Mouse (Mus musculus): ENCODE results near the gene Magi2. TPM values are rescaled to one million over a fixed set of nuclear protein-coding genes. Genes with fewer than 3 reads are reported as not detected.

The Magi2 gene
- polyA plus RNA-seq, 1 experiment = 1.6 TPM

- TF ChIP-seq CTCF (IDR thresholded peaks at IDR 0.05; ENCODE audit: borderline replicate concordance, control insufficient read depth, extremely low read depth, insufficient read depth, low read length, poor library complexity) (no peak), POLR2A (IDR thresholded peaks at IDR 0.05; ENCODE audit: control insufficient read depth, extremely low read depth, insufficient read depth, low read length, poor library complexity) (no peak)
- H3K27ac ChIP-seq (ENCODE audit: control insufficient read depth, insufficient read depth, low read length) = no peak overlapping the region
- no peaks in the 10 kb centered on the region for H3K27me3 ChIP-seq (ENCODE audit: control insufficient read depth, insufficient read depth, low read length)
- no peak overlapping the region for H3K4me3 ChIP-seq (ENCODE audit: control insufficient read depth, insufficient read depth, low read length)
- no peak for DNase-seq
- H3K36me3 ChIP-seq (ENCODE audit: control insufficient read depth, insufficient read depth, low read length) = no peaks in the 10 kb centered on the region
- H3K4me1 ChIP-seq (replicated peaks; ENCODE audit: control insufficient read depth, insufficient read depth, low read length) = no peaks in the 10 kb centered on the region
- WGBS = 84% methylated on average over 9 of the region's 9 CpGs
These were observed 970.6 kb downstream of the Magi2 start for GRCm38 (mm10) chr5:20197395-20197794.

GRCm38 (mm10) chr5:20201348-20201747 is 974.5 kb downstream of the Magi2 start:
- WGBS = 18% methylated on average over 1 of the region's 1 CpGs
- TF ChIP-seq CTCF (IDR thresholded peaks at IDR 0.05; ENCODE audit: borderline replicate concordance, control insufficient read depth, extremely low read depth, insufficient read depth, low read length, poor library complexity) = no peak
- no peak for TF ChIP-seq POLR2A (IDR thresholded peaks at IDR 0.05; ENCODE audit: control insufficient read depth, extremely low read depth, insufficient read depth, low read length, poor library complexity)
- Histone ChIP-seq H3K27me3 (ENCODE audit: control insufficient read depth, insufficient read depth, low read length) (no peaks in the 10 kb centered on the region), H3K36me3 (ENCODE audit: control insufficient read depth, insufficient read depth, low read length) (no peaks in the 10 kb centered on the region), H3K27ac (ENCODE audit: control insufficient read depth, insufficient read depth, low read length) (no peak overlapping the region), H3K4me1 (replicated peaks; ENCODE audit: control insufficient read depth, insufficient read depth, low read length) (no peaks in the 10 kb centered on the region), H3K4me3 (ENCODE audit: control insufficient read depth, insufficient read depth, low read length) (no peak overlapping the region)
- DNase-seq = no peak

GRCm38 (mm10) chr5:20208110-20208509 is 981.3 kb downstream of the Magi2 start:
- Histone ChIP-seq H3K4me1 (replicated peaks; ENCODE audit: control insufficient read depth, insufficient read depth, low read length) (no peaks in the 10 kb centered on the region), H3K27ac (ENCODE audit: control insufficient read depth, insufficient read depth, low read length) (no peak overlapping the region), H3K4me3 (ENCODE audit: control insufficient read depth, insufficient read depth, low read length) (no peak overlapping the region), H3K27me3 (ENCODE audit: control insufficient read depth, insufficient read depth, low read length) (no peaks in the 10 kb centered on the region), H3K36me3 (ENCODE audit: control insufficient read depth, insufficient read depth, low read length) (no peaks in the 10 kb centered on the region)
- WGBS = 90% methylated on average over 2 of the region's 2 CpGs
- no peak for DNase-seq
- no peak for TF ChIP-seq POLR2A (IDR thresholded peaks at IDR 0.05; ENCODE audit: control insufficient read depth, extremely low read depth, insufficient read depth, low read length, poor library complexity)
- TF ChIP-seq CTCF (IDR thresholded peaks at IDR 0.05; ENCODE audit: borderline replicate concordance, control insufficient read depth, extremely low read depth, insufficient read depth, low read length, poor library complexity) = no peak

GRCm38 (mm10) chr5:20213299-20213698 is 986.5 kb downstream of the Magi2 start:
- H3K27me3 ChIP-seq (ENCODE audit: control insufficient read depth, insufficient read depth, low read length) = no peaks in the 10 kb centered on the region
- H3K27ac ChIP-seq (ENCODE audit: control insufficient read depth, insufficient read depth, low read length) = no peak overlapping the region
- H3K4me1 ChIP-seq (replicated peaks; ENCODE audit: control insufficient read depth, insufficient read depth, low read length) = no peaks in the 10 kb centered on the region
- H3K36me3 ChIP-seq (ENCODE audit: control insufficient read depth, insufficient read depth, low read length) = no peaks in the 10 kb centered on the region
- 72% methylated on average over 2 of the region's 2 CpGs for WGBS
- DNase-seq = no peak
- TF ChIP-seq POLR2A (IDR thresholded peaks at IDR 0.05; ENCODE audit: control insufficient read depth, extremely low read depth, insufficient read depth, low read length, poor library complexity) (no peak), CTCF (IDR thresholded peaks at IDR 0.05; ENCODE audit: borderline replicate concordance, control insufficient read depth, extremely low read depth, insufficient read depth, low read length, poor library complexity) (no peak)
- no peak overlapping the region for H3K4me3 ChIP-seq (ENCODE audit: control insufficient read depth, insufficient read depth, low read length)

GRCm38 (mm10) chr5:20226471-20227210 is 999.8 kb downstream of the Magi2 start:
- no peaks in the 10 kb centered on the region for H3K4me1 ChIP-seq (replicated peaks; ENCODE audit: control insufficient read depth, insufficient read depth, low read length)
- 92% methylated on average over 6 of the region's 6 CpGs for WGBS
- no peak for DNase-seq
- H3K36me3 ChIP-seq (ENCODE audit: control insufficient read depth, insufficient read depth, low read length) = no peaks in the 10 kb centered on the region
- H3K4me3 ChIP-seq (ENCODE audit: control insufficient read depth, insufficient read depth, low read length) = no peak overlapping the region
- H3K27ac ChIP-seq (ENCODE audit: control insufficient read depth, insufficient read depth, low read length) = no peak overlapping the region
- TF ChIP-seq POLR2A (IDR thresholded peaks at IDR 0.05; ENCODE audit: control insufficient read depth, extremely low read depth, insufficient read depth, low read length, poor library complexity) (no peak), CTCF (IDR thresholded peaks at IDR 0.05; ENCODE audit: borderline replicate concordance, control insufficient read depth, extremely low read depth, insufficient read depth, low read length, poor library complexity) (no peak)
- no peaks in the 10 kb centered on the region for H3K27me3 ChIP-seq (ENCODE audit: control insufficient read depth, insufficient read depth, low read length)

GRCm38 (mm10) chr5:20227912-20228762 is 1001.3 kb downstream of the Magi2 start:
- Histone ChIP-seq H3K4me3 (ENCODE audit: control insufficient read depth, insufficient read depth, low read length) (no peak overlapping the region), H3K4me1 (replicated peaks; ENCODE audit: control insufficient read depth, insufficient read depth, low read length) (no peaks in the 10 kb centered on the region), H3K36me3 (ENCODE audit: control insufficient read depth, insufficient read depth, low read length) (no peaks in the 10 kb centered on the region), H3K27me3 (ENCODE audit: control insufficient read depth, insufficient read depth, low read length) (no peaks in the 10 kb centered on the region), H3K27ac (ENCODE audit: control insufficient read depth, insufficient read depth, low read length) (no peak overlapping the region)
- no peak for TF ChIP-seq POLR2A (IDR thresholded peaks at IDR 0.05; ENCODE audit: control insufficient read depth, extremely low read depth, insufficient read depth, low read length, poor library complexity)
- TF ChIP-seq CTCF (IDR thresholded peaks at IDR 0.05; ENCODE audit: borderline replicate concordance, control insufficient read depth, extremely low read depth, insufficient read depth, low read length, poor library complexity) = no peak
- 83% methylated on average over 16 of the region's 16 CpGs for WGBS
- DNase-seq = no peak

All from thymus, adult 2 months (tissue).